Mouse (Mus musculus): ENCODE results near the gene Inpp5d.
"Not testable (repeated sequence)": the region's sequence is repeated elsewhere in the genome, so short reads cannot be mapped to it uniquely, and the experiment has no call there.

Inpp5d gene

DNA sequence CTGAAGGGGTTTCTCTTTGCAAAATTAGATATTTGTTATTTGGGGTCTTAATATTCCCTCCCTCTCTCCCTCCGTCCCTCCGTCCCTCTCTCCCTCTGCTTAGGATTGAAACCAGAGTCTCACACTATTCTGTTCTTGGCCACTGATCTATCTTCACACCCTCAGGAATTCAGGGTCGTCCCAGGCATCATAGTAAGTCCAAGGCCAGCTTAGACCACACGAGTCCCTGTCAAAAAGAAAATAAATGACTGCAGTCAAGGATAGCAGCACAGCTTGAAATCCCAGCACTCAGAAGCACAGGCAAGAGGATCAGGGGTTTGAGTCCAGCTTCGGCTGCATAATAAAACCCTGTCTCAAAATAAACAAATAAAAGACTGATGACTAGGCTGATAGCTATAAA lies 35.0 kb downstream of the Inpp5d start:
- intact Hi-C loops (cut with DNase I): no loop called here

DNA sequence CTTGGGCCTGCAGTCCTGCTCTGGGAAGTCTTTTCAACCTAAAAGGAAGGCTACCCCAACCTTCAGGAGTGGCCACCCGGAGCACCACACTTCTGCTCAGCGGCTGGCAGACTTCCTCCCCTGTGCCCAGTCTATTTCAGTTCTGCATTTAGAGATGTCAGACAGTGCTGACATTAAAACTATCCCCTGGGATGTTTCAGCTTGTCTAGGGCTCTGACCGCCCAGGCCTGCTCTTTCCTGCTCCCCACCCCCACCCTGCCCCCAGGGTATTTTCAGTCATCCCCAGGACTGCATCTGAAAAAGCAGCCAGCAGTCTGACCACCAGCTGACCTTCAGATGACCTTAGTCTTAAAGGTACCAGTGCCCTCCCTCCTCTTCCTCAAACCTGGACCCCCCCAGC lies 38.0 kb downstream of the Inpp5d start:
- intact Hi-C loops (cut with DNase I): no loop called here

GRCm38 (mm10) chr1:87658485-87658884 lies 38.4 kb downstream of the Inpp5d start:
- intact Hi-C loops (cut with DNase I): no loop called here

GRCm38 (mm10) chr1:87658937-87659617 lies 39.0 kb downstream of the Inpp5d start:
- intact Hi-C loops (cut with DNase I): no loop called here

GRCm38 (mm10) chr1:87659618-87659960 lies 39.5 kb downstream of the Inpp5d start:
- intact Hi-C loops (cut with DNase I): no loop called here

DNA sequence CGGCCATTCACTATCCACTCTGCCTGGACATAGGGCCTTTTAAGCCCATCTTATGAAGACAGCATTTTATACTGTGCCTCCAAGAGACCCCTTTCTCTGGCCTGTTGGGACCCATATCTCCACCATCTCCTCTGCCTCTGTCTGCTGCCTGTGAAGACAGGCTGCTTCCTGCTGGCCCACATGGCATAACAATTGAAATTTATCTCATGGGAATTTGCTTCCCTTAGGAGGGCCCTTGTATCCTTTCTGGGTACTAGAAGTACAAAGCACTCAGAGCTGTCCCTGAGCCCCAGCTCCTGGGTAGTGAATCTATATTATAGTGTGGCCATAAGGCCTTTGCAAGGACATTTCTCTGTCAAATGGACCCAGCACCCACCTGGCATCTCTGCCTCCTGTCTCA lies 40.6 kb downstream of the Inpp5d start:
- intact Hi-C loops (cut with DNase I): no loop called here

GRCm38 (mm10) chr1:87663992-87664391 lies 43.9 kb downstream of the Inpp5d start:
- intact Hi-C loops (cut with DNase I): no loop called here

GRCm38 (mm10) chr1:87667006-87667405 lies 46.9 kb downstream of the Inpp5d start:
- intact Hi-C loops (cut with DNase I): no loop called here

DNA sequence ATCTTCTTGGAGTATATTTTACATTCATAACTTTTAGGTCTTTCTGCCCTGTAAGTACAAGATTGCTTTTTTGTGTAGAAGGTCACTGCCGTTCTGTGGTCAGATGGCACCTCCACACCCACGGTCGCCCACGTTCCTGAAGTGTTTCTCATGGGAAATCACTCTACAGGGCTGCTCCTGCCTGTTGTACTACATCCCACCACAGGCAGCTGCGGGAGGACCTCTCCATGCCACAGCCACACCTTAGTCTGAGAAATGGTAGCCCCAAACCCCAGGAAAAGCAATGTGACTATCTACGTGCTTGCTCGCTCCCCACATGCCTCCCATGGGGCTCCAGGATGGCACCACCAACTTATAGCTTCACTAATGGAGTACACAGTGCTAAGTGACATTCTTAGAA lies 48.2 kb downstream of the Inpp5d start:
- intact Hi-C loops (cut with DNase I): no loop called here

GRCm38 (mm10) chr1:87671483-87671882 lies 51.4 kb downstream of the Inpp5d start:
- intact Hi-C loops (cut with DNase I): no loop called here

- intact Hi-C loops (cut with DNase I): no loop called here
These were observed 53.9 kb downstream of the Inpp5d start for GRCm38 (mm10) chr1:87673822-87674604.

- intact Hi-C loops (cut with DNase I): no loop called here
These were observed 55.9 kb downstream of the Inpp5d start for GRCm38 (mm10) chr1:87676006-87676405.

GRCm38 (mm10) chr1:87679089-87679488 lies 59.0 kb downstream of the Inpp5d start:
- intact Hi-C loops (cut with DNase I): no loop called here

- intact Hi-C loops (cut with DNase I): no loop called here
These were observed 60.8 kb downstream of the Inpp5d start for GRCm38 (mm10) chr1:87680950-87681349.

DNA sequence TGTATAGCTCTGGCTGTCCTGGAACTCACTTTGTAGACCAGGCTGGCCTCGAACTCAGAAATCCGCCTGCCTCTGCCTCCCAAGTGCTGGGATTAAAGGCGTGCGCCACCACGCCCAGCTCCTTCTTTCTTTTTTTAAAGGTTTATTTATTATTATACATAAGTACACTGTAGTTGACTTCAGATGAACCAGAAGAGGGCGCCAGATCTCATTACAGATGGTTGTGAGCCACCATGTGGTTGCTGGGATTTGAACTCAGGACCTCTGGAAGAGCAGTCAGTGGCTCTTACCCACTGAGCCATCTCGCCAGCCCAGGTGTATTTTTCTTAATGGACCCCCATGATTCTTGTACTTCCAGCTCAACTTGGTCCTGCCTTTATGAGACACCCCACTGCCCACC lies 62.4 kb downstream of the Inpp5d start:
- intact Hi-C loops (cut with DNase I): not testable (repeated sequence)

DNA sequence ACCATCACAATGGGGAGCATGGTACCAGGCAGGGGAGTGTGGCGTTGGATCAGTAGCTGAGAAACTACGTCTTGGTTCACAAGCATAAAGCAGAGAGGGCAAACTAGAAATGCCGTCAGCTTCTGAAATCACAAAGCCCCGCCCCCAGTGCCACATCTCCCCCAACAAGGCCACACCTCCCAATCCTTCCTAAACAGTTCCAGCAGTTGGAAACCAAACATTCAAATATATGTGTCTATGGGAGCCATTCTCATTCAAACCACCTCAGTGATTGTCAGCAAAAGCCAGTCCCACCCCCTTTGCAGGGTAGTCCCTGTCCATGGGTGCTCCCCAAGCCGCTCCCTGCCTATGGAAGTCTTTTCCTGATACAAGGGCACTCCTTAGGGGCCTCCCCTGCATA lies 64.0 kb downstream of the Inpp5d start:
- intact Hi-C loops (cut with DNase I): no loop called here

DNA sequence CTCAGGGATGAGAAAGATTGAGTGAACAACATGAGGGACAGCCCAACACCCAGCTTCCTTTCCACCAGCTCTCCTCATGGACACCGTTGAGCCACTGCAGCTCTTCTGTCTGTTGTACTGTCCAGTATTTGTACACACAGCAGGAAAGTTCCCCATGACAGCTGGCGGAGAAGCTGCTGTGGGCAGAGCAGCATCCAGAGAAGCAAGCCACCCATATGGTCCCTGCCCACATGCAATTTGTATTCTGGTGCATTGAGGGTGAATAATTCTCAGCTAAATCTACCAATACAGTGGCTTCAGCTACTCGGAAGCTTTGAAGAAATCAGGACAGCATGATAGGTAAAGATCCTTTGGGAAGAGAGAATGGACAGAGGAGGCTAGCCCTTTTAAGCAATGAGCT lies 64.7 kb downstream of the Inpp5d start:
- intact Hi-C loops (cut with DNase I): no loop called here

- intact Hi-C loops (cut with DNase I): no loop called here
These were observed 66.2 kb downstream of the Inpp5d start for GRCm38 (mm10) chr1:87686351-87686750.

DNA sequence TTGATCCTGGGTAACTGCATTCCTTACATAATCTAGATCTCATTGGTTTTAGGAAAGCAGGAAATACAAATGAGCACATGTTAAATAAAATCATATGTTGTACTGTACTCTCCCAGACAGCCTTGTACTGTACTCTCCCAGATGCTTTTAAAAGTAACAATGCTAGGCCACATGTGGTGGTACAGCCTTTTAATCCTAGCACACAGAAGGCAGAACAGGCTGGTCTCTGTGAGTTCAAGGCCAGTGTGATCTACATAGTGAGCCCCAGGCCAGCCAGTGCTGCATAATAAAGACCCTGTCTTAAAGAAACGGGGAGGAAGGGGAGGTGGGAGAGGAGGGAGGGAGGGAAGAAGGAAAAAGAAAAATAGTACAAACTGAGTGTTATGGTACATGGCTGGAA lies 66.9 kb downstream of the Inpp5d start:
- intact Hi-C loops (cut with DNase I): no loop called here

DNA sequence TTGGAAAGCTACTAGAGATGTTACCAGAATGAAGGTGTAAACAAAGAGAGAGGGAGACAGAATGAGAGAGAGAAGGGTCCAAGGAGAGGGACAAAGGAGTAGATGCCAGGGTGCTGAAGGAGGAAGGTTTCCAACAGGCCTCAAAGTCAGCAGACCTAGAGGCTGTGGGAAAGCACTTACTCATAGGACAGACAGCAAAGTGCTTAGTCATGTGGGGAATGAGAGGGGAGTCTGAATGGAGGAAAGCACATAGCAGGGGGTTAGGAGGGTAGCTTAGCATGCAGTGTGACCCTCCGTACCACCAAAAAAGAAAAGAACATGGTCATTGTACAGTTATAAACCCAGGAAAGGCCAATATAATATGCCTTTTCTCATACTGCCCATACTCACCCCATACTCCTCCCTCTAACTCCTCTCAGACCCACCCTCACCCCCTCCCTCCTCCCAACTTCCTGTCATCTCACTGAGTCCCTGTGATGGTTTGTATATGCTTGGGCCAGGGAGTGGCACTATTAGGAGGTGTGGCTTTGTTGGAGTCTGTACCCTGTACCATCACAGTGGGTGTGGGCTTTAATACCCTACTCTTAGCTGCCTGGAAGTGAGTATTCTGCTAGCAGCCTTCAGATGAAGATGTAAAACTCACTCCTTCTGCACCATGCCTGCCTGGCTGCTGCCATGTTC lies 69.7 kb downstream of the Inpp5d start:
- intact Hi-C loops (cut with DNase I): no loop called here

GRCm38 (mm10) chr1:87696358-87696757 lies 76.2 kb downstream of the Inpp5d start:
- intact Hi-C loops (cut with DNase I): no loop called here

DNA sequence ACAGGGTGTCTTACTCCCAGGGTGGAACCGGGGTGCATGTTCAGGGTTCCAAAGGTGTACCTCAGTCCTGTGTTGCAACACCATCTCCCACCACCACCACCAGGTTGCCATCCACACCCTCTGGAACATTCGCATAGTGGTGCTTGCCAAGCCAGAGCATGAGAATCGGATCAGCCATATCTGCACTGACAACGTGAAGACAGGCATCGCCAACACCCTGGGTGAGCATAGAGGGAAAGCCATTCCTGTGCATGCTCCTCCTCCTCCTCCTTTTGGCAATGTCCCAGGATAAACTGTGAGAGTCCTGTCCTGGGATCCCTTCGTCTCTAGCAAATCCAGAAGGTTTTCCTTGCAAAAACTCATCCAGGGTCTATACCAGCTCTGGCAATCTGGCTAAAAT lies 77.9 kb downstream of the Inpp5d start:
- intact Hi-C loops (cut with DNase I): no loop called here
